Mouse (Mus musculus) kidney, adult 2 months (tissue): ENCODE results near the gene Rorb.

Source experiments
- CTCF ChIP-seq: fragments of 200-500 bp; conservative IDR thresholded peaks from 2 replicates; pipeline ENCODE4 v1.5.1; 2011; ENCODE audit warnings: low read depth, mild to moderate bottlenecking, control low read depth, low read length, moderate library complexity, mixed read lengths; ENCODE audit not compliant: insufficient read depth, insufficient read length
- POLR2A ChIP-seq: fragments of 200-500 bp; IDR thresholded peaks from one replicate; pipeline ENCODE4 v1.6.1; 2011; ENCODE audit warnings: low read depth, low read length, control low read depth

DNA sequence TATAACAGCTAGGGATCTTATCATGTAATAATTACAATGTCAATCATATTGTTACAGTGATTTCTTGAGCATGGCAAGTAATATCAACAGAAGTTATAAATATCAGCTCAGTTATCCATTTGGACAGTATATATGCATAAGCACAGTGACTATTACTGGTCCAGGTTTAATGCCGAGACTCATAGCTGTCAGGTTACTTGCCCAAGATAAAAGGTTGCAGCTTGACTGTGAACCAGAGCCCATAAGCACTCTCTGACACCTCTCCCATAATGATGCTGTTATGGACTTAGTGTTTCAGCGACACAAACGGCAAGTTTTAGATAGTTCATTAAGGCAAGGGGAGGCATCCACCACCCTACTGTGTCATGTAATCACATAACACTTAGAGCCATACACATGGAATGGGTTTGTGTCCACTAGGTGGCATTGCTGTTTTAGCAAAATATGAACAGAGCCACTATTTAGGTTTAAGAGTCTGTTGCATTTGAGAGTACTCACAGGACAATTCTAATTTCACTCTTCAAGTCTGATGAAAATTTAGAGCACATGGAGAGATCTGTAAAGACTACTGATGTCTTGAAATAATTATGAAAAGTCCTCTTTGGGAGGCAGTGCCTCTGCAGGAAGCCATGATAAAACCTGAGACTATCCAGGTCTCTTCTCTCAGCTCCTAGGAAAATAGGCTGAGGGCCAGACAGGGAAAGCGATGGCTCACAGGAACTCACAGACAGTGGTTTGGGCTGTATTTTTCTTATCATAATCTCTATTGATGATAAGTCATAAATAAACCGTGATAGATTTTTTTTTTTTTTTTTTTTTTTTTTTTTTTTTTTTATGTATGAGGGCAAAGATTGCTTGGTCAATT lies 136.0 kb downstream of the Rorb start:
- TF ChIP-seq CTCF (no peak), POLR2A (no peak)
